Mouse (Mus musculus): ENCODE results near the gene Hmgxb4.

GRCm38 (mm10) chr8:75060815-75061214 lies 67.7 kb downstream of the Hmgxb4 start:
- TF ChIP-seq CTCF (IDR thresholded peaks at IDR 0.05; ENCODE audit: extremely low read depth, insufficient read length, insufficient replicate concordance, low read depth, low read length) (no peak), POLR2A (IDR thresholded peaks at IDR 0.05; ENCODE audit: low read depth, low read length) (no peak)
